Mouse (Mus musculus) urinary bladder, adult 18-20 months (tissue): ENCODE data around the gene Trhr2.

Experiments used
- DNase-seq, 2 experiments: peaks; one replicate each; pipeline ENCODE4 v3.0.0; 2022; ENCODE audit warnings: low spot score in 2 of 2, mixed read lengths in 2 of 2

Gene Trhr2

DNA sequence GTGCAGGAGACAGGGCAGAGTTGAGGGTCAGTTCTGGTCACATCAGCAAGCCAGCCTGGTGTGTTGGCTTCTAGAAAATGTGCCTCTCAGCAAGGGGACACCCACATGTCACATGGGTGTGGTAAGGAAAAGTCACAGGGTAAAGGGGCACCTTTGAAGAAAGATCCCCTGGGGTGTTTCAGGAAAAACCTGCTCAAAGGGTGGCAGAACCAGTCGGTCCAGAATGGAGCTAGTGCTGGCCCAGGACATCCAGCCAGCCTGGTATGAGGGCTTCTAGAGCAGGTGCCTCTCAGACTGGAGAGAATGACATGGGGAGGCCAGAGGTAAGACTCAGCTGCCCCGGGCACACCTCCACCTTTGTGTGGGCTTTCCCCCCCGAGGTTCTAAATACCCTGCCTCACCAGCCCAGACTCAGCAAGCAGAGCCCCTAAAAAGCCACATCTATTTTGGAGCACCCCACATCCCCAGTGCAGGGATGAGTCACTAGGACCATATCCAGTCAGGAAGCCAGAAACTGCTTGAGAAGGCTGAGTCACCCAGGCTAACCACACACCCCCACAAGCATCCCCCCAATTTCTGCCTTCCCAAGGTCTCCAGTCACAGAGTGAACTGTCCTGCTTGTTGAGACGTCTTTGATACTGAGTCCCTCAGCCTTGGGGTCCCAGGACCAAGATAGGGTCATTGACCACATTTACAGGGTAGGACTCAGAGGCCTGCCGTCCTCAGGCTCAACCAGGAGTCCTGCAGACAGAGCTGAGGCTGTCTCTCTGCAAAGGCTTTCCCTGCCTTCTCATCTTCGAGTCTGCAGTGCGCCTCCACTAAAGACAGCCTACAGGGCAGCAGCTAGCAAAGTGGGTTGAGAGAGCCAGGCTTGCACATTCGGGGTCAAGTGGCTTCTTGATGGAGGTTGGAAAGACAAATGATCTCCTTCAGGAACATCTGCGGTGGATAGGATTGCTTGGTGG, 4.6 kb downstream of the Trhr2 start:
- DNase-seq, result peak; percentile 72 to 74

DNA sequence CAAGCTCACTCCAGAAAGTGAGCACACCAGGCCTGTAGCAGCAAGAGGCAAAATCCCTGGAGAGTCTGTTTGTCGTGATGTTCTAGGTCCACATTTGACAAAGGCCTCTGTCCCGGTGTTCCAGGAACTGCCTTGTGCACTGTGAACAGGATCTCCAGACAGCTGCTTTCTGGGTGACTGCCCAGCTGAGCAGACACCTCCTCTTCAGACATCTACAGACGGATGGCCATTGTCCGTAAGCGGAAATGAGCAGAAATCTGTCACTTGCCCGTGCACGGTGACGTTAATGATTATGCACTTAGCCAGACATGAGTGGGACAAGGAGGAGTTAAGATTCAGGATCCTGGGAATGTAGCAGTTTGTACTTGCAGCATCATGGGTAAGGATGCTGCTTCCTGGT, 6.4 kb downstream of the Trhr2 start:
- DNase-seq, result no peak

DNA sequence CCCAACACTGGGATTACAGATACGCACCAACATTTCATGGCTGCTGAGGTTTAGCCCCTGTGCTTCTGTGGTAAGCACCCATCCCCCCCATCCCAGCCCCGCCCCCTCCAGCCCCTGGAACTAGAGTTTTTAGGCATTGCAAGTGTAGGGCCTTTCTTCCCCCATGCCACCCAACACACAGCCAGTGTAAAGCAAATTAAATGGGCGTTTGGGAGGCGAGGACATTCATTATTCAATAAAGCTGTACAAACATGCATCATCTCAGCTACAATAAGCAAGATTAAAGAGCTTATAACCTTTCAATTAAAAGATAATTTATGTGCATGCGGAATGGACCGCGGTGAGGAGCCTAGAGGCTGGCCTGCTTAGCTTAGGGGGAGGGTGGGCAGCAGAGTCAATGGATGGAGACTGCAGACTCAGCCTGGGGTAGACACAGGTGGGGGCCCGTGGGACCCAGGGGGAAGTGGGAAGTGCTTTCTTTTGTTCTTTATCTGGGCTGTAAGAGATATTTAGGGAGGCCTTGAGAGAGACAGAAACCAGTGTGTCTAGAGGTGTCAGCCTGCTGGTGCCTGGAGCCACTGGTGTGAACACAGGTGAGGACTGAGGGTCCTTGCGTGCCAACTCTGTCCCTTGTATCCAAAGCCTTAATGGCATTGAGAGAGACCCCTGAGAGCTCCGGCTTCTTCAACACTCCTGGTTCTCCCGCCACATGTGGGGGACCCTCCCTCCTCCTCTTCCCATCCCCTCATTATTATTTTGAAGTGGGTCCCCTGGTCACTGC, 10.0 kb downstream of the Trhr2 start:
- no peak for DNase-seq

DNA sequence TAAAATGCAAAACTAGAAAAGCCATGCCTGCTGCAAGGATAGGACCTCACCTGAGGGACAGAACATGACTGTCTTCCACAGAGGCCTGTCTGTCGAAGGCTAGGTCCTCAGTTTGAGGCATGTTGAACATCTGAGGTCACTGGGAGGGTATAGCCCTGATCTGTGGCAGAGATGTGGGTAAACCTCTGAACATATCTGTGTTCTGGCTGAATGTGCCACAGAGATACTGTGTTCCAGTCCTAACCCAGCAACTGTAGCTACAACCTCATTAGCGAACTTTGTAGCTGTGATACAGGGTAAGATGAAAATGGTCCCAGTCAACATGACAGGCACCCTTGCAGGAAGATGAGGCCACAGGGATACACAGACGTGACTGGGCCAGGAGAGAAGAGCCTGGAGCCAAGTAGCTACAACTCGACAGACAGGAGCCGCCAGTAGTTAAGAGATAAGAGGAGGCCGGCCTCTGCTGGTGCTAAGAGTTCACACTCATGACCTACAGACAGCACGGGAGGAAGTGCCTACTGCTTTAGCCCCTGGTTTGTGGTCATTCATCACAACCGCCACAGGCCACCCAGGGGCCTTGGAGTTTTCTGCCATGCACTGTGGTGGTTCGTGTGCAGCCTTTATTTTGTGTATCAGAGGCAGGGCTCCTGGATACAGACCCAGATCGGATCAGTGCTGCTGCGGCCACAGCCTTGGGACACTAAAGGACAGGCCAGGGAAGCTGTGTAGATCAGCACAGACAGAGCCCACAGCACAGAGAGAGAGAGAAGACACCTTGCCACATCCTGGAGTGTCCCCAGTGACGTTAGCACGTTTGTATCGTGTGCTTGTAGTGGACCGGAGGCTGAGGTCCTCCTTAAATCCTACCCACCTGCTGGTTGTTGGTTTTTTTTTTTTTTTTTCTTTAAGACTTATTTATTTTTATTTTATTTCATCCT, 10.9 kb downstream of the Trhr2 start:
- DNase-seq, result no peak

DNA sequence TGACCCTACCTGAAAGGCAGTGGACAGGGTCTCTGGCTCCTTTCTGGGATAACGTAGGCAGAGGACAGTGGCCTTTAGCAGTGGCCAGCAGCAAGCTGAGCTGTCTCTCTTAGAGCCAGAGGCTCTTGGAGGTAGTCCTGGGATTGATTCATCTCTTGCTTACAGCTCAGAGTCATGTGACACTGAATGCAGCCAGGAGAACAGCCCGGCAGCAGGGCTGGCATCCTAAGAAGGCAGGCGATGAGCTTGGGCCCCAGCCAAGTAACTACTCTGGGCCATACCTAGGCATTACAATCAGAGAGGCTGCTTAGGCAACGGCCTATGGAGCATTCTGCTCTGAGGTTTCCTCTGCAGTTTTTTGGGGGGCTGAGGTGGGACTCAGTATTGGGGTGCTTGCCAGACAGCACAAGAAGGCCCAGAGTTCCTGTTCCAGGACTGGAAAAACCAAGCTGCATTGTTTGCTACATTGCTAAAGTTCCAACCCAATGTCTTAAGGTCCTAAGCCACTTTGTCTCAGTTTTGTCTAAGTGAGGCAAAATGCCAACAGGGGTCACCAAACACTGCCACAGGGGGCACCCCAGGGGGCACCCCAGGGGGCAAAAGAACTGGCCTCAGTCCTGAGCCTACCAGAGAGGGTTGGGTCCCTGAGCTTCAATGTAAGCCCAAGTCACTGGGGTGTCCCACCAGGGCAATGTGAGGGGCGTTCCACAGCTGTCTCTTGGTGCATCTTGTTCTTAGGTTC, 12.6 kb downstream of the Trhr2 start:
- DNase-seq, result no peak

DNA sequence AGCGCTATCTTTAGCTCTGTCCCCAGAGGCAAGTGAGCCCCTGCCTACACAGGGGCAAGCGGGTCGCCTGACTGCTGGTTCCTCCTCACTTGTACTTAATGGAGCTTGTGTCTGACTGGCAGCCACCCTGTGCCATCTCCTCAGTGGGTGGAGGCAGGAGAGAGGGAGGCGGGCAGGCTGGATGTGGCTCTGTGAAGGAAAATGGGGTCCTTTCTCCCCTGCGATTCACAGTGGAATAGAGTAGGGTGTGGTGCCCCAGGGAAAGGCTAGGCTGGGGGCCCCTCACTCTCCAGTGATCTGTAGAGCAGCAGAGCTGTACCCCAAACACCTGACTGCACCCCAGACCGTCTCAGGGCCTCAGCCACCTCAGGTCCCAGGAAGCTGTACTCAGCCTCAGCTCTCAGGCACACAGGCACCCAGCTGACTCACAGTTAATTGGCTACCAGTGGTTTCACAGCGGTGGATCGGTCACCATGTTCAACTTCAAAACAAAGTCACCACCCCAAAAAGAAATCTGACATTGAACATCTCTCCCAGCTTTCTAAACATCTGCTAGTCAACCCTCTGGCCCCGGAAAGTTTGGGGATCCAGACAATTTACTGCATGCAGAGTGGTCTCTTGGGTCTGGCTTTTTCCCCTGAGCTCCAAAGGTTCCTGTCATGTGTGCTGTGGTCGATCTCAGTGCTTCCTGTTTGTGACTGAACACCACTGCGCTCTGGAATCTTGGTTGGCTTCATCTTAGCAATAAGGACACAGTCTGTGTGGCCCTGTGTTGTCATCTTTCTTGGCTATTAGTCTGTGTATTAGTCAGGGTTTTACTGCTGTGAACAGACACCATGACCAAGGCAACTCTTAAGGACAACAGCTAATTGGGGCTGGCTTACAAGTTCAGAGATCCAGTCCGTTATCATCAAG, 15.1 kb downstream of the Trhr2 start:
- DNase-seq, result no peak

DNA sequence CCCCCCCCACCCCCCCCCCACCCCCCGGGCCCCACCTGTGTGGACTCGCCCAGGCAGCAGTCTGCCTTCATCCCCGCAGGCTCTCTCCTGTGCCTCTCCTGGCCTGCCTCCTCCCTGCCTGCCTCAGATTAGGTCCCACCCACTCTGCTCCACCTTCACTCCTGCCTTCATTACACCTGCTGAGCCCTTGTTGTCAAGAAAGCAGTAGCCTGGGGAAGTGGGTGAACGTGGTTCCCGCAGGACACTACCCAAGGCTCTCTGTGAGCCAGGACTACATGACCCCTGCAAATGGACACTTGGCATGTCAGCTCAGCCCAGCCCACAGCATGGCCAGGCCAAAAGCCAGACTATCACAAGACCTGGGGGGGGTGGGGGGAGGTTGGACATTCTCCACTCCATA, 16.3 kb downstream of the Trhr2 start:
- DNase-seq, result no peak

DNA sequence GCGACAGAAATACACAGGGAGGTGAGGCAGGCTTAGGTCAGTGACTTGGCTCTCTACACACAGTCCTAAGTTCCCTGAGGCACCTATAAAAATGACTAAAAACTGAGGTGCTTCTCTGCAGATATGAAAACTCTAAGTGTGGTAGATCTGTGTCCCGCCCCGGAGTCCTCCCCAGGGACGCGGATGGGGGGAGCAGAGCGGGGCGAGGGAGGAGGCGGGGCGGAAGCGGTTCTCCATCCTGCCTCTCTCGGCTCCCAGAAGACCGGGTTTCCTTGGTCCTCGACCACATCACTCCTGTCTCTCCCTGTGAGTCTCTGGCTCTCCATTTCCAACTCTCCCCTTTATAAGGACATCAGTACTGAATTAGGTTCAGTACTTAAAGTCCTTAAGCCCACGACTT, 16.8 kb downstream of the Trhr2 start:
- no peak for DNase-seq

DNA sequence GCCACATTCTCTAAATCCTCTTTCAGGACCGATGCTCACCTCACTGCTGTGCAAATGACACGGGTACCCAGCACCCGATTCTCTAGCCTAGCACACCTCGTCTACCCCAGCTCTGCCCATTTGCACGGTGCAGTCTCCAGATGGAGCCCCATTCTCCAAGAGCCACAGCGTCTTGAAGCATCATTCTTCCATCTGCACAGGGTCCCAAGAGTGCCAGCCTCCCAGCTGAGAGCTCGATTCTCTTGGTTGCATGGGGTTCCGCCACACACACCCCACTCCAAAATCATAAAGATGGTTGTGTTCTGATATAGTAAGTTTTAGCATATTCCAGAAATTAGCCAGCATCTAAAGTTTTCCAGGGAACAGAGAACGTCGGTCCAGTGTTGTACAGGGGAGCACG, 17.2 kb downstream of the Trhr2 start:
- no peak for DNase-seq

DNA sequence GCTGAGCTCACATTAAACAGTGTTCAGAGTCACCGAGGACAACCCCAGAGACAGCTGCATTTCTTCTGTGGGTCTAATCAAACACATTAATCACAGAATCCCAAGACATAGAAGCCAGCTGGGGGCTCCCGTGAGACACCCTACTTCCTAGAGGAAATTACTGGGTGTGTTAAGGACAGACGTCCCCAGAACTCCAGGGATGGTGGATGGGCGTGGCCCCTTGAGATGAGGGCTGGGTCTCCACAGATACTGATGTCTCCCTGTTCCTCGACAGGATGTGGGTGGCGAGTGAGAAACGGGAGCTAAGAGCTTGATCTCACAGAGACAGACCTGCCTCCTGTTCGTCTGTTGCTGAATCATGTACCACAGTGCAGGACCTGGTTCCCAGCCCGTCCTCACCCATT, 17.7 kb downstream of the Trhr2 start:
- no peak for DNase-seq

DNA sequence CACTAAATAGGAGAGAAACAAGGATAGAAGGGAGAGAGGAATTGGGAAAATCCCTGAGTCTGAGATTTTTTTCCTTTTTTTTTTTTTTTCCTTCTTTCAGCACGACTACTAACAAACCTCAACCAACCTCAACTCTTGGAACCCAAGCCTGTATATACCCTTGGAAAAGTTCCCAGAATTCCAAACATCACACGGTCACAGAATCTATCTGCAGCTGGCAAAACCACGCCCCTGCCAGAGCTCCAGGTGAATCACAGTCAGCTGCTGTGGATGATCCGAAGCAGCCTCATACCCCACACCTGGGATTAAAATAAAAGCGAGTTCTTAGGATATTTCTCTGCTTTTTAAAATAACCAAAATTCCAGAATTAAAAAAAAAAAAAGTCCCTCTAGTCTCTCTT, 18.2 kb downstream of the Trhr2 start:
- DNase-seq, result no peak

DNA sequence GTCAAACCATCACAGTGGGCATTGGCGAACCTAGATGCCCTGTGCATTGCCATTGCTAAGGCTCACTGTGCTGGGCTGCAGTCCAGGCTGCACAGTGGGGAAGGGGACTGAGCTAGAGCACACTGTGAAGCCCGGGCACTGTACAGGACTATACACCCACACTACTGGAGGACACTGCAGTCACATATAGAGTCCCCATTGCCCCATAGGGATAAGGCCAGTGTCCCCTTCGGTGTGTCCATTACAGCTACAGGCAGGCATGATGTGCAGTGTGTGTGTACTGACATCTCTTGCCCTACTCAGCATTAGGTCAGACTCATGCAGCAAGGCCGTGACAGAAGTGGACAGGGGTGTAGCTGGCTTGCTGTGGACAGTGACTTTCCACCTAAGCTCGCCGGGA, 18.8 kb downstream of the Trhr2 start:
- no peak for DNase-seq

DNA sequence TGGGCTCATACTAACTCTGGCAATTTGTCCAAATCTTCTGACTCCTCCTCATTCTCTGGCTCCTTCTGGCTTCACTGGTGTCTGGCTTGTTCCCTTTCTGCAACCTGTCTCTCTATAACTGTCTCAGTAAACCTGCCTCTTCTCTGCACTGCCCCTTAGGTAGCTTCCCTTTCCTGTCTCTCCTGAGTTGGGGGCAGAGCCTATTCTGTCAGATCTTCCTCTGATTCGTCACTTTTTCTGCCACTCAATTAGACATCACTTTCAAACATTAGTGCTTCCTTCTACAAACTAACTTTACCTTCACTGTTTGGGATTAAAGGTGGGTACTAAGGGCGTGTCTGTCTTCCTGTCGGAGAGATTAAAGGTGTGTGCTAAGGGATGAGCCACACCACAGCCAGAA, 19.8 kb downstream of the Trhr2 start:
- DNase-seq, result no peak

DNA sequence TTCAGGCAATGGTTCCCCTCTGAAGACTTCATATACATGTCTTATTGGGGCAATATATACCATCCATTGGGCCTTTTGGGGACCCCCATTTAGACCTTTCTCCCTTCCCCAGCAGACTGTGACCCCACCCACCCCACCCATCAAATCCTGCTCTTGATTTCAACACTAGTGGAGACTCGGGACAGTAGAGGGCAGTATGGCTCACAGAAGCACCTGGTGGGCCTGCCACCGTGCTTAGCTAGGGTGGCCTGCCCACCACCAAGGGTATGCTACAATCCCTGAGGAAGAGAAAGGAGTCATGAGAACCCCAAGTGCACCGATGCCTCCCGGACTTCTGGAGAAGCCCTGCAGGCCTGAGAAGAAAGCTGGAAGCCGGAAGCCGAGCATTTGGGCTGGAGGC, 21.7 kb downstream of the Trhr2 start:
- DNase-seq, result no peak

DNA sequence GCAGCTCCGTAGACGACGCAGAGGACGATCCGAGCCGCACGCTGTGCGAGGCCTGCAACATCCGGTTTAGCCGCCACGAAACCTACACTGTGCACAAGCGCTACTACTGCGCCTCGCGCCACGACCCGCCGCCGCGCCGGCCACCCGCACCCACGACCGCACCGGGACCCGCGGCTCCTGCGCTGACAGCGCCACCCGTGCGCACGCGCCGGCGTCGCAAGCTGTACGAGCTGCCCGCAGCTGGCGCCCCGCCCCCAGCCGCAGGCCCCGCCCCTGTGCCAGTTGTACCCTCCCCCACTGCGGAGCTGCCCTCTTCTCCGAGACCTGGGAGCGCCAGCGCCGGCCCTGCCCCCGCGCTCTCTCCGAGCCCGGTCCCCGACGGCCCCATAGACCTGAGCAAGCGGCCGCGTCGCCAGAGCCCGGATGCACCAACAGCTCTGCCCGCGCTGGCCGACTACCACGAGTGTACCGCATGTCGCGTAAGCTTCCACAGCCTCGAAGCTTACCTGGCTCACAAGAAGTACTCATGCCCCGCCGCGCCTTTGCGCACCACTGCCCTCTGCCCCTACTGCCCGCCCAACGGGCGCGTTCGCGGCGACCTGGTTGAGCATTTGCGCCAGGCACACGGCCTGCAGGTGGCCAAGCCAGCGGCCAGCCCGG, 24.2 kb downstream of the Trhr2 start:
- no peak for DNase-seq

DNA sequence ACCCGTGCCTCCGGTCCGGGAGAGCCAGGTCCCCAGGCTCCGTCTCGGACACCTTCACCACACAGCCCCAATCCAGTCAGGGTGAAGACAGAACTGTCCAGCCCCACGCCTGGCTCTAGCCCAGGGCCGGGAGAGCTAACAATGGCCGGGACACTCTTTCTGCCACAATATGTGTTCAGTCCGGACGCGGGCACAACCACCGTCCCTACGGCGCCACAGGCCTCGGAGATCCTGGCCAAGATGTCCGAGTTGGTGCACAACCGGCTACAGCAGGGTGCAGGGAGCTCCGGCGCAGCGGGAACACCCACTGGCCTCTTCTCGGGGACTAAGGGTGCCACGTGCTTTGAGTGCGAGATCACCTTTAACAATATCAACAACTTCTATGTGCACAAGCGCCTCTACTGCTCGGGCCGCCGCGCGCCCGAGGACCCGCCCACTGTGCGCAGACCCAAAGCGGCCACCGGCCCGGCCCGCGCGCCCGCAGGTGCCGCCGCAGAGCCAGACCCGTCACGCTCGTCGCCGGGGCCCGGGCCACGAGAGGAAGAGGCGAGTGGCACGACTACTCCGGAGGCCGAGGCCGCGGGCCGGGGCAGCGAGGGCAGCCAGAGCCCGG, 24.8 kb downstream of the Trhr2 start:
- DNase-seq, result no peak

DNA sequence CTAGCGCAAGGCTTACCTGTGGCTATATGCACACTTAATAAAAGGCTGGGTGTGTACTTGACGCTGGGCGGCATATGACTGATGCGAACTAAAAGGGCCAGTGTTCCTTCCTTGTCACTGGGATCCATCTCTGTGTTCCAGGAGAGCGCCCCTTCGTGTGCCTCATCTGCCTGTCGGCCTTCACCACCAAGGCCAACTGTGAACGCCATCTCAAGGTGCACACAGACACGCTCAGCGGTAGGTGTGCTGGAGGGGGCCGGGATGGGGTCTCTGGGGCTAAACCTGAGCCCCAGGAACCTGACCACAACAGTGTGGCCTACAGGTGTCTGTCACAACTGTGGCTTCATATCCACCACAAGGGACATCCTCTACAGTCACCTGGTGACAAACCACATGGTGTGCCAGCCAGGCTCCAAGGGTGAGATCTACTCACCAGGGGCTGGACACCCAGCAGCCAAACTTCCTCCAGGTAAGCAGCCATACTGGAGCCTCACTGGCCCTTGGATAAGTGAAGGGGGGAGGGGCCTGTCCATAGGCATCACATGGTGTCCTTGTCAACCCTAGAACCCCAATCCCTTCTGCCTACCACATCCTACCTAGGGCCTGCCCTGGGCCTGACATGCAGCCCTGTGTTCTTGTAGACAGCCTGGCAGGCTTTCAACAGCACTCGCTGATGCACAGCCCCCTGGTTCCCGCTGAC, 25.6 kb downstream of the Trhr2 start:
- DNase-seq, result no peak

DNA sequence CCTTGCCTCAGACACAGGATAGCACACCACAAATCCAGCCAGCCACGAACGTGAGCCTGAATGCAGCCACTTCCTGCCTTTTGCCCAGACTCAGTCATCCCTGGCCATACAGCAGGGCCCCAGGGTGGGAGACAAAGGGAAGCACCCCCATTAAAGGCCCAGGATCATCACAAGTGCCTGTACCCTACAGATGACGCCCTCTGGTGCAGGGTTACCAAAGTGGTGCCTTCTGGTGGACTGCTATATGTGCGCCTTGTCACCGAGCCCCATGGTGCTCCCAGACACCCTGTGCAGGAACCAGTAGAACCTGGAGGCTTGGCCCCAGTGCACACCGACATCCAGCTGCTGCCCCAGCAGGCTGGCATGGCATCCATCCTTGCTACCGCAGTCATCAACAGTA, 27.0 kb downstream of the Trhr2 start:
- no peak for DNase-seq
